10 mouse cellular contexts compared by ENCODE assay signal in the genomic region with DNA sequence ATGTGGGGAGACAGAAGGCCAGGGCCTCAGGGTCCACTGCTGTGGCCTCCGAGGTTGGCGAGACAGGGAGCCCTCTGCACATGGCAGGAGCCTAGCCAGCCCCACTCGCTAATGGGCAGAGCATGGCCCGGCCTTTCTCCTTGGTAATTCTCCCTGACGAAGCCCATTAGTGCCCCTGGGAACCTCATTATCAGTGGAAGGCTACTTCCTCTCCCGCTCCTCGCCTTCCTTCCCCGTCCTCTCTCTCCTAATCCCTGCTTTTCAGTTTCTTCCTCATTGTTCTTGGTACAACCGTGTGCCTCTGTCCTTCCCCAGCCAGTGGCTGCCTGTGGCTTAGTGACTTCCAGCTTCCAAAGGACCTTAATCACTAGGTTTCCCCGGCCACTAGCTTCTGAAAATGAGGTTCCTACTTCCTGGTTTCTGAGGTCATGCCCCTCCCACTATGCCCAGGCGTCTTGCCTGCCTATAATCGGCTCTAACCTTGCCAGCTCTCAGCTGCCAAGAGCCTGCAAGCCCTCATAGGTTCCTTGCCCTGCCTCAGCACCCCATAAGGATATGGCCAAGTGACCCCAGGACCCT. TPM values are rescaled to one million over a fixed set of nuclear protein-coding genes. Genes with fewer than 3 reads are reported as not detected.
DNase-seq lines count a peak whose midpoint lies in the region; ATAC-seq and TF ChIP-seq lines count a peak whose summit lies in the region.
"Had no signal": no experiment of that assay in that cellular context is flagged by ENCODE, and none has a peak within 500 bp of the region (broad histone marks: within the 10 kb centered on the region; RNA-seq: fewer than 3 reads in every experiment).

No protein-coding gene starts in this region.

- DNase-seq in heart, adult 11 months: peak; percentile 90
- DNase-seq in heart, postnatal 14 days: no peak
- DNase-seq in thymus, postnatal 0 days (ENCODE audit: low spot score): peak; percentile 21
- no peak for DNase-seq in thymus, postnatal 14 days
- DNase-seq in liver, postnatal 0 days: no peak
- no peak for DNase-seq in layer of hippocampus, adult 9-11 months
- DNase-seq in kidney, postnatal 25 days: no peak

- H3K27ac ChIP-seq in liver, postnatal 0 days (ENCODE audit: low read depth): peak overlapping the region; percentile 16; the same call in 1 of the 2 replicates
- H3K27ac ChIP-seq in stomach, embryonic 16.5 days (ENCODE audit: low read length): peak overlapping the region; percentile 53
- H3K27ac ChIP-seq: embryonic facial prominence, embryonic 15.5 days; limb, embryonic 13.5 days had no signal

- intact Hi-C loops in heart, postnatal 14 days (cut with DNase I): no loop called here

- peak; percentile 17; the same call in 1 of the 2 replicates for ATAC-seq in liver, postnatal 0 days
- no peak for ATAC-seq in stomach, embryonic 16.5 days (ENCODE audit: insufficient read depth, low FRiP score)

- H3K36me3 ChIP-seq in liver, postnatal 0 days (replicated peaks; ENCODE audit: insufficient read depth, low read length): no peaks in the 10 kb centered on the region
- no peaks in the 10 kb centered on the region for H3K36me3 ChIP-seq in stomach, embryonic 16.5 days (ENCODE audit: control insufficient read depth, insufficient read depth, low read length)
- H3K36me3 ChIP-seq: embryonic facial prominence, embryonic 15.5 days had no signal

- H3K9ac ChIP-seq in liver, postnatal 0 days (replicated peaks): peak overlapping the region; percentile 38; the same call in 1 of the 2 replicates
- H3K9ac ChIP-seq in stomach, embryonic 16.5 days (ENCODE audit: low read length): no peak overlapping the region
- H3K9ac ChIP-seq: embryonic facial prominence, embryonic 15.5 days; limb, embryonic 13.5 days had no signal

- no peak for TF ChIP-seq EP300 in liver, postnatal 0 days (IDR thresholded peaks at IDR 0.05; ENCODE audit: low read depth)

- TF ChIP-seq CTCF in liver, postnatal 0 days (IDR thresholded peaks at IDR 0.05; ENCODE audit: low read depth): no peak

- no peaks in the 10 kb centered on the region for H3K27me3 ChIP-seq in liver, postnatal 0 days (ENCODE audit: insufficient read depth, low read length)
- H3K27me3 ChIP-seq in stomach, embryonic 16.5 days (ENCODE audit: control insufficient read depth, insufficient read depth, low read length): no peaks in the 10 kb centered on the region
- H3K27me3 ChIP-seq: embryonic facial prominence, embryonic 15.5 days; limb, embryonic 13.5 days had no signal

- peak overlapping the region; percentile 45 for H3K4me2 ChIP-seq in liver, postnatal 0 days (ENCODE audit: low read depth, low read length)
- H3K4me2 ChIP-seq in stomach, embryonic 16.5 days (ENCODE audit: low read depth, low read length): no peak overlapping the region; the same call in 1 of the 2 replicates
- H3K4me2 ChIP-seq: embryonic facial prominence, embryonic 15.5 days; limb, embryonic 13.5 days had no signal

- H3K4me1 ChIP-seq in liver, postnatal 0 days (ENCODE audit: insufficient read depth): peaks cover 10% of the 10 kb centered on the region
- H3K4me1 ChIP-seq in stomach, embryonic 16.5 days (ENCODE audit: control insufficient read depth, insufficient read depth, low read length): peaks cover 15% of the 10 kb centered on the region

- 34% methylated on average over 12 of the region's 12 CpGs for WGBS in liver, postnatal 0 days (ENCODE audit: insufficient replicate concordance)
- 41% methylated on average over 12 of the region's 12 CpGs for WGBS in stomach, embryonic 16.5 days

- no peak overlapping the region for H3K4me3 ChIP-seq in liver, postnatal 0 days (ENCODE audit: low read depth, low read length)
- no peak overlapping the region for H3K4me3 ChIP-seq in stomach, embryonic 16.5 days (replicated peaks; ENCODE audit: low read length)
- H3K4me3 ChIP-seq: embryonic facial prominence, embryonic 15.5 days; limb, embryonic 13.5 days had no signal

- no peaks in the 10 kb centered on the region for H3K9me3 ChIP-seq in liver, postnatal 0 days (ENCODE audit: low read length)
- H3K9me3 ChIP-seq in stomach, embryonic 16.5 days (replicated peaks; ENCODE audit: control insufficient read depth, low read length): no peaks in the 10 kb centered on the region
- H3K9me3 ChIP-seq: embryonic facial prominence, embryonic 15.5 days; limb, embryonic 13.5 days had no signal

RNA-seq across cellular contexts. Expression of a gene that starts 31.0 kb away (rescaled TPM):
- under 1 TPM; 0.15 to 0.29 TPM for total RNA-seq in heart, postnatal 14 days (2021)
- 0.90 and 1.1 TPM in 2 replicates for polyA plus RNA-seq in thymus, postnatal 0 days (2015; fragmentation: Nextera tagmentation; extraction: Ambion mirVana)
- polyA plus RNA-seq in liver, postnatal 0 days (2015; fragmentation: Nextera tagmentation; extraction: Ambion mirVana): 0.35 and 0.37 TPM in 2 replicates
- polyA plus RNA-seq in stomach, embryonic 16.5 days (2015; fragmentation: Nextera tagmentation; extraction: Ambion mirVana): 0.14 and 0.34 TPM in 2 replicates

RNA-seq across cellular contexts. Expression of a gene that starts 48.8 kb away (rescaled TPM):
- total RNA-seq in heart, postnatal 14 days (2021): 100 to 1,000 TPM; 289 to 327 TPM
- 1,054 and 1,103 TPM in 2 replicates for polyA plus RNA-seq in thymus, postnatal 0 days (2015; fragmentation: Nextera tagmentation; extraction: Ambion mirVana)
- 472 TPM in 2 replicates for polyA plus RNA-seq in liver, postnatal 0 days (2015; fragmentation: Nextera tagmentation; extraction: Ambion mirVana)
- polyA plus RNA-seq in stomach, embryonic 16.5 days (2015; fragmentation: Nextera tagmentation; extraction: Ambion mirVana): 699 and 743 TPM in 2 replicates

RNA-seq across cellular contexts. Expression of a gene that starts 53.5 kb away (rescaled TPM):
- 10 to 100 TPM; 32.8 to 33.0 TPM for total RNA-seq in heart, postnatal 14 days (2021)
- polyA plus RNA-seq in thymus, postnatal 0 days (2015; fragmentation: Nextera tagmentation; extraction: Ambion mirVana): 2.9 and 3.1 TPM in 2 replicates
- 1.7 TPM in 2 replicates for polyA plus RNA-seq in liver, postnatal 0 days (2015; fragmentation: Nextera tagmentation; extraction: Ambion mirVana)
- polyA plus RNA-seq in stomach, embryonic 16.5 days (2015; fragmentation: Nextera tagmentation; extraction: Ambion mirVana): 17.1 and 19.6 TPM in 2 replicates

Comparison
In these comparisons a context has a peak if more than half of its experiments do, and no peak if none do; other contexts are left out.
1. DNase-seq: peak in heart, adult 11 months (single experiment) and thymus, postnatal 0 days (single experiment); none in heart, postnatal 14 days (0 of 2), thymus, postnatal 14 days (single experiment), liver, postnatal 0 days (single experiment), layer of hippocampus, adult 9-11 months (single experiment) and kidney, postnatal 25 days (0 of 2).